Comparison of ENCODE assay signal across 28 mouse cellular contexts in the genomic region with DNA sequence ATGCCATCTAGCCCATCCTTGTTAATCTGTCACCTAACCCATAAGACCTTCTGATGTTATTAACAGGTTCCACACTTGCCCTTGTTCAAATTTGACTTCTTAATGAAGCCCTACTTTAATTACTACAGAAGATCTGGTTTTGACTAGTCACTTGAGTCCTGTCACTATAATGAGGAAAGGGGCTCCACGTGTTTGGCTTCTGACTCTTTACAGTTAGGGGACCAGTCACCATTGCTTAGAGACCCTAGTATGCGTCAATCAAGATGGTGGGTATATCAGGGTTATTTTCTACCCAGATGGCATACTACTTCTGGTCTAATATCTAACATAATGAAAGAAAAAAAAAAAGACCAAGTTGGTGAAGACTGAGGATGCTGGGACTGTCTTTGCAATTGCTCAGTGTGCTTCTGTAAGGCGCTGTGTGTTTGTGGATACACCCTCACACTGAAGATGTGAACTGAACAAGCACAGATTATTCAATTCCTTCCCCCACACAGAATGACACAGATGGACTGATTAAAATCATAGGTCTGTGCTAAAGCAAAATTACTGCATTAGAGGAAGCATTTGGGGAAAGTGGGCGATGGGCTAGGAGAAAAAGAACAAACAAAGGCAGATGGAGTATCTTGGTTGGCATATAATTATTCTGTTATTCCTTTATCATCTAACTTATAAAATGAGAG.
DNase-seq lines count a peak whose midpoint lies in the region; ATAC-seq and TF ChIP-seq lines count a peak whose summit lies in the region.
"Had no signal": no experiment of that assay in that cellular context is flagged by ENCODE, and none has a peak within 500 bp of the region (broad histone marks: within the 10 kb centered on the region; RNA-seq: fewer than 3 reads in every experiment).

No protein-coding gene starts in this region.

- TF ChIP-seq CTCF in layer of hippocampus, adult 2 months (conservative IDR thresholded peaks at IDR 0.05) = no peak

- DNase-seq in layer of hippocampus, adult 11-12 months (ENCODE audit: low spot score) = peak; percentile 71
- no peak for DNase-seq in layer of hippocampus, postnatal 25 days (ENCODE audit: extremely low spot score in 1 of 2, low spot score in 1 of 2)
- DNase-seq in right cerebral cortex, postnatal 25 days = peak; percentile 5
- no peak for DNase-seq in right cerebral cortex, postnatal 4 days
- DNase-seq in layer of hippocampus, adult 2 months (ENCODE audit: low spot score in 2 of 2) = peak; percentile 68 to 91
- no peak for DNase-seq in spleen, adult 18-20 months
- DNase-seq: adrenal gland, adult 8-10 months; cerebellum, adult 2 months; cerebellum, postnatal 25 days; embryo, embryonic 11 days; gastrocnemius, postnatal 36 days; heart, adult 2 months; heart, postnatal 14 days; kidney, postnatal 36 days; lung, adult 18-20 months; lung, postnatal 10 days; thymus, adult 18-20 months; thymus, postnatal 36 days had no signal

- peak overlapping the region; percentile 90 for H3K27ac ChIP-seq in layer of hippocampus, adult 2 months
- H3K27ac ChIP-seq: embryonic facial prominence, embryonic 13.5 days; heart, adult 2 months; heart, embryonic 13.5 days; kidney, embryonic 15.5 days; limb, embryonic 13.5 days; liver, embryonic 12.5 days; midbrain, embryonic 13.5 days; stomach, embryonic 15.5 days had no signal

- H3K4me3 ChIP-seq in layer of hippocampus, adult 2 months = no peak overlapping the region
- H3K4me3 ChIP-seq: embryonic facial prominence, embryonic 13.5 days; heart, adult 2 months; heart, embryonic 13.5 days; kidney, embryonic 15.5 days; limb, embryonic 13.5 days; liver, embryonic 12.5 days; midbrain, embryonic 13.5 days; stomach, embryonic 15.5 days had no signal

- ATAC-seq in erythroblast, adult 5-6 weeks (replicated peaks; ENCODE audit: low FRiP score, poor library complexity, severe bottlenecking) = no peak
- ATAC-seq: activated CD4-positive, CD25-positive, alpha-beta regulatory T cell, adult 4 months; intestine, postnatal 0 days; liver, embryonic 12.5 days; midbrain, embryonic 13.5 days had no signal

Comparison
In these comparisons a context has a peak if more than half of its experiments do, and no peak if none do; other contexts are left out.
1. DNase-seq: peak in layer of hippocampus, adult 11-12 months (single experiment), right cerebral cortex, postnatal 25 days (single experiment) and layer of hippocampus, adult 2 months (2 of 2); none in layer of hippocampus, postnatal 25 days (0 of 2), right cerebral cortex, postnatal 4 days (single experiment) and spleen, adult 18-20 months (0 of 2).